Mouse (Mus musculus): ENCODE results near the gene Eif2d. TPM values are rescaled to one million over a fixed set of nuclear protein-coding genes. Genes with fewer than 3 reads are reported as not detected.

Eif2d gene
- total RNA-seq, 2 experiments from 2014 or later: 19.4 to 28.1 TPM

GRCm38 (mm10) chr1:131180386-131180785 lies 27.4 kb downstream of the Eif2d start:
- ATAC-seq (replicated peaks; ENCODE audit: low FRiP score, poor library complexity, severe bottlenecking): no peak

DNA sequence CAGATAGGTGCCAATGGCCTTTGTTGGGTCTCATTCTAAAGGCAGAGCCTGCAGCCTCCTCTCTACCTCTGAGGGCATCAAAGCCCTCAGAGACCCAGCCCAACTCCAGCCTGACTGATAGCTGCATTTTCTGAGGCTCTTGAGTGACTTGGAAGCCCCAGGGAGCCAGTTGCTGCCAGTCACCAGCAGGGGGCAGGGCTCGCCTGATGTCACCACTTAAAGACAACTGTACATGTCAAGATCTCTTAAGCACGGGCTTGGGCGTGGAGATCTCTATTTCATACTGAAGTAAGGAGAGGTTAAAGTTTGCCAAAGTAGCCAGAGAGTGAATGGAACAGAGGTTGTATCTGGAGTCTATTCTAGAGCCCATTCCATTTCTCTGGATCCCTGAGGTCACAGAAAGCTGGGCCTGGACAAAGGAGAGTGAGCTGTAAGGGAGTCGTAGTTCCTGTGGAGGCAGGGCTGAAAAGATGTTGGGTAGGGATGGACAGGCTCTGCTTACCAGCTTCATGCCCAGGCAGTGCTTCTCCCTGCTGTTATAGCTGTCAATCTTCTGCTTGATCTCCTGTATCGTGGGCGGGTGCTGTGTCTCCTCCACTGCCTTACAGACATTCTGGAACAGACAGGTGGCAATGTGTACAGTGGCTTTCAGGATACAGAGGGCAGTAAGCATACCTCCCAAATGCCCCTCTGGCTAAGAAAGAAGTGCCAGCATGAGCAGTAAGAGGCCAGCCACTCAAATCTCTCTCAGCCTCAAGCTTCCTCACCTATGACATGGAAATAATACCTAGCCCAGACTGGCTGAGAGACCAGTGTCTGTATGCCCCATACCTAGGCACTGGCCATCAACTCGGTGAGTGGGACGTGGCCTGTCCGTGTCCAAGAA lies 28.9 kb downstream of the Eif2d start:
- peak; percentile 70 for ATAC-seq (replicated peaks; ENCODE audit: low FRiP score, poor library complexity, severe bottlenecking)

DNA sequence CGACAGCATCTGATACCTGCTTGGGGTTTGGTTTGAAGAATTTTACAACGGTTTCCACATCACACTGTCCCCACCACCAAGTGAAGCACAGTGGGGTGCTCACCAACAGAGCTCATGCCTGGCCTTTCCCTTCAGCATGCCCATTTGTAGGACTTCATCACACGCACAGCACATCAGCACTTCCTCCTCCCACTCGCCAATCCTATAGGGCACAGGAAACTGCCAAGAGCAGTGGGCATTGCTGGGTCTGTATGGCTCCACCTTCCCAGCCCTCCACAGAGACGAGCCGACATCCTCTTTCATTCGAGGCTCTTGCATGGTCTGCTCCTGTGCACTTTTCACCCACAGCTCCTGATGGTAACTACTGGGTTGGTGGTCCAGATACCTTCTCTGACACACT lies 30.2 kb downstream of the Eif2d start:
- no peak for ATAC-seq (replicated peaks; ENCODE audit: low FRiP score, poor library complexity, severe bottlenecking)

DNA sequence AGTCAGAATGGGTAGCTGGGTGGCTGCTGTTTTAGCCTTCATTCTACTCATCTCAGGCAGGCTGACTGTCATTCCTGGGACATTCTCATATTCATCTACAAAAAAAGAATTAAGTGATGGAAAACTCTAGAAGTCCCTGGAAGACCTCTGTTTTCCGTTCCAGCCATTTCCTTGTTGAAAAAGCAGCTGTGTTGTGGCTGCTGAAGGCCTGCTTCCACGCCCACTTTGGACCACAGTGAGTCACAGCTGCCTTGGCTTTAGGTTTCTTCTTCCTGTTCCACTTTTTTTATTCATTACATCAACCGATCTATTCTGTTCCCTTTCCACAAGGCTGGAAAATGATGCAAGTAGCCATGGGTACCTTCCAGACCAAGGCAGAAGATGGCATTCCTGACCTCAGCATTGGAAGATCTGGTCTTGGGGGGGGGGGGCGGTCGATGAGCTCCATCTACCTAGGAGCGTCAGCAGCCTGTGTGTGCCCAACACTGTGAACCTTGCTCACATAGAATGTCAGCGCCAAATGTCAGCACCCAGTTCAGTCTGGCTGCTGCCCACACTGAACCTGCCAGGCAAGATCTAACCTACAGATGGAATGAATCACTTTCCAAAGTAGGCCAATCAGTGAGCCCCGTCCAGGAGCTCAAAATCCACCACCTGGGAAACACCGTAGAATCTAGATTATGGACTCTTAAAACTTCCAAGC lies 31.4 kb downstream of the Eif2d start:
- ATAC-seq (replicated peaks; ENCODE audit: low FRiP score, poor library complexity, severe bottlenecking): no peak

- no peak for ATAC-seq (replicated peaks; ENCODE audit: low FRiP score, poor library complexity, severe bottlenecking)
Observed at GRCm38 (mm10) chr1:131184956-131185660, 32.1 kb downstream of the Eif2d start.

DNA sequence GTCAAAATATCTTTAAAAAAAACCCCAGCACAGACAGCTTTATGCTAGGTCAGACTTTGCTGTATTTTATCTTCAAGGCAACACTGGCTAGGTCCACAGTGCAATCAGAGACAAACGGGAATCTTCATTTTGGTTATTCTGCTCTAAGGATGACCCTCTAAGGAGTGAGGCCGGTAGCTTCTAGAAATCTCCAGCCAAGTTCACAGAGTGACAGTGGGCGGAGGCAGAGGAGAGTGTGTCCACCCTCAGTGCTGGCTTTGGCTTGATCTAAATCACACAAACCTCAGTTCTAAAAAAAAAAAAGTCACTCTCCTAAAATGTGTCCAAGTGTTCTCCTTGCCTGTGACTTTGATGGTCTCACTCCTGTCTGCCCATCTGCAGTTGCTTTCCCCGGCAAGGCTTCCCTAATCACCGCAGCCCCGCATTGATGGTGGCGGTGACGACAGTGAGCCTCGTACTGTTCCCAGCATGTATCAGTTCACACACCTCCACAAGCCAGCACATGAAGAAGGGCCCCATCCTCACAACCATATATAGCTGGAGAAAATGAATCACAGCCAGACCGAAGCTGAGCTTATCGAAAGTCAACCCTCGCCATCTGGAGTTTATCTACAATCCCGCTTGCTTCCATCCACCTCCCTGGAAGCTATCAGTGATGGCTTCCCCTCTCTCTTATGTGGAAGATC lies 33.0 kb downstream of the Eif2d start:
- ATAC-seq (replicated peaks; ENCODE audit: low FRiP score, poor library complexity, severe bottlenecking): no peak

DNA sequence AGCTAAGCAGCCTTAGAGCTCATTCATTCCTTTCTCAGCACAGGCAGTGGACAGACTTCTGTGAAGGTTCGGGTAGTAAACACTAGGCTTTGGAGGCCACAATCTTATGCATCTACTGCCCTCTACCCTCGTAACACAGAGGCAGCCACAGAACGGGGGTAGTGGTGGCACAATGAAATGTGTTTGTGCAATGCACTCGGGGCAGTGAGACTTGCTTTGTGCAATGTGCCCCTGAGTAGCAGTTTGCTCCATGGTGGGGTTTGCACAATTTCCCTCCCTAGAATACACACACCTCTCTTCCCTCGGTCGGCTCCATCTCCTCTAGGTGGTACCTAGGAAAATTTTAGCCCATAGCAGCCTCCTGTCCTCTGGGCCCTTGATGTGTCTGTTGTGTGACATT lies 34.0 kb downstream of the Eif2d start:
- ATAC-seq (replicated peaks; ENCODE audit: low FRiP score, poor library complexity, severe bottlenecking): no peak

DNA sequence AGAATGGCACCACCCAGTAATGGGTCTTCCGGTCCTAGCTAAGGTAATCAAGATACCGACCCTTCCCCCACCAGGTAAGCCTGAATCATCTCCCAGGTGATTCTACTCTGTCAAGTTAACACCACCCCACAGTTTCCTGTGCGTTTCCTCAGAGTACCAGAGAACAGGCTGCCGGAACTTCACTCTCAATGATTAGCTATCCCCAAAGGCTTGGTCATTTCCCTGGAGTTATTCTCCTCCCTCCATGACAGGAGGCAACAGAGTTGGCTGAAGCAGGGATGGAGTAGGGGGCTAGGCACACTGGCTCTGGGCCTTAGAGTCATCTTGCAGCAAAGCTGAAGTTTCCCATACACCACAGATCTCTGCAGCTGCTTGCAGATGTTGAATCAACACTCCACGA lies 34.9 kb downstream of the Eif2d start:
- ATAC-seq (replicated peaks; ENCODE audit: low FRiP score, poor library complexity, severe bottlenecking): no peak

GRCm38 (mm10) chr1:131188655-131189054 lies 35.7 kb downstream of the Eif2d start:
- no peak for ATAC-seq (replicated peaks; ENCODE audit: low FRiP score, poor library complexity, severe bottlenecking)

DNA sequence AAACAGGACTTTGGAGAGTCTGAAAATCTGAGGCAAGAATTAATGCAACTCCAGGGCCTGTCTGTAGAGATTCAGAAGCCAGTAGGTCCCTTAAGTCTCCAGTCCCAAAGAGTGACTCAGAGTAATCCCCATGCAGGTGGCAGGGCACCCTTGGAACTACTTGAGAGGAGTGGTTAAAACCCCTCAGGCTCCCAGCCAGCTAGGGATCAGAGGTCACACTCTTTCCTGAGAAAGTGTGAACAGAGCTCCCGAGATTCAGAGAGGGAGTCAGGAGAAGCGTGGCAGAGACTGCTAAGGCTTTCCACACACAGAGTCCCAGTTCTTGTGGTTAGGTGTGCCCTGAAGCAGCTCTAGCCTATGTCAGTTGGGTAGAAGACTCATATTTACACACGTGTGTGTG lies 40.8 kb downstream of the Eif2d start:
- no peak for ATAC-seq (replicated peaks; ENCODE audit: low FRiP score, poor library complexity, severe bottlenecking)

- ATAC-seq (replicated peaks; ENCODE audit: low FRiP score, poor library complexity, severe bottlenecking): no peak
Observed at GRCm38 (mm10) chr1:131195653-131196052, 42.7 kb downstream of the Eif2d start.

- no peak for ATAC-seq (replicated peaks; ENCODE audit: low FRiP score, poor library complexity, severe bottlenecking)
Observed at GRCm38 (mm10) chr1:131196107-131196506, 43.1 kb downstream of the Eif2d start.

- no peak for ATAC-seq (replicated peaks; ENCODE audit: low FRiP score, poor library complexity, severe bottlenecking)
Observed at GRCm38 (mm10) chr1:131198417-131198960, 45.5 kb downstream of the Eif2d start.

DNA sequence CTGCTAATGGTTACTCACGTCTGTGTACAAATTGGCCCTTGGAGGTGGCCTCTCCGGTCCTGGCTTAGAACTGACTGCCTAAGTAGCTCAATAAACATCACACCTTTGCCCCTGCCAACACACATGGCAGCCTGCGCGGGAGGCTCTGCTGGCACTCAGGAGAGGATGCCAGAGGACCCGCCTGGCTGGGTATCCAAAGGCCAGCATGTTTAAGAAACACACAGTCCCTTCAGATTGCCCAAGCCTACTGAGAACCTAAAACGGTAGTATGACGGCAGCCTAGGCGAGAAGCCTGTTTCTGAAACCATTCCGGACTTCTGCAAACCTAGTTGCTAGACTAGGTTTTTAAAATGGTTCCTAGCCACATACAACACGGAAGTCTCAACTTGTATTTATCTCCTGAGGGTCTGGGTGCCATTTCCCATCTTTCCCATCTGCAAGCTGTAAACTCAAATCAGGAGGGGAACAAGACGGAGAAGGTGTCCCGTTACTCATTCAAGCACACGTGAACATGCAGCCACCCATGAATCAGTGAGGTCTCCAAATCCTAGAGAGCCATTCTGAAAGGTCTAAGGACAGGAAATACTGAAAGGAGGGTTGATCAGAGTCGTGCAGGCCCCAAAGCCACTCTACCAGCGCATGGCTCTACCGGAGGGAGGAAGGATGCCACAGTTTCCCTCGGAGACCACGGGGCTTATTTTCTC lies 46.3 kb downstream of the Eif2d start:
- no peak for ATAC-seq (replicated peaks; ENCODE audit: low FRiP score, poor library complexity, severe bottlenecking)

GRCm38 (mm10) chr1:131199976-131200375 lies 47.0 kb downstream of the Eif2d start:
- no peak for ATAC-seq (replicated peaks; ENCODE audit: low FRiP score, poor library complexity, severe bottlenecking)

DNA sequence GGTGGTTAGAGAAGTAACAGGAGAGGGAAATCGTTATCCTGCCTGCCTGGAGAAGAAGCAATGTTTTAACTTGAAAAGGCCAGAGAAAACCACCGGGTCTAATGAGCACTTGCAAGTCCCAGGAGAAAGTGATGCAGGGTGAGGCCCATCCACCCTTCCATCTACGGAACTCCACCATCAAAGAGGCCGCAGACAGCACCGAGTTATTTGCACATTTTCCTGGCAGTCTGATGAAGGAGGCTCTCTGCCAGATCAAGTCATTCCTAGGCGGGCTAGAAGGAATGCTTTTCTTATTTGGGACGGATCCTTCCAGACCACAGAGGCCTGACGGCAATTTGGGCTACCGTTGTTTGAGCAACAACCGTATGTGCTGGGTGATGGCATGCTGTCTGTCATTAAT lies 47.6 kb downstream of the Eif2d start:
- no peak for ATAC-seq (replicated peaks; ENCODE audit: low FRiP score, poor library complexity, severe bottlenecking)

DNA sequence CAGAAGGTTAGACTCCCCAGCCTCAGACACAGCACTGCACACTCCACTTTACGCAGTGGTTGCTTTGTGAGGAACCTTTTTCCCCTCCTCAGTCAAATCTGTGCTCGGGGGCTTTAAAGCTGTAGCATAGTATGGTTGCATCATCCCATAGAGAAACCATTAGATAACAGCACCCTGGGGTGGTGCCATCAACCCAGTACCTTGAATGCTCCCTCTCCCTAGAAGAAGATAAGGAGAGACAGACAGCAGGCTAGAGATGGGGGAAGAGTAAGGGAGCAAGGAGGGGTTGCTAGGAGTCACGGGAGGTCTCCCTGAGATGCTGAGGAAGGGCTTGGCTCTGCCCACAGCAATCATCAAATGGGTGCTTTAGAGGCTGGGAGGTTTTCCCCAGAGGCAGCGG lies 48.4 kb downstream of the Eif2d start:
- ATAC-seq (replicated peaks; ENCODE audit: low FRiP score, poor library complexity, severe bottlenecking): no peak

- no peak for ATAC-seq (replicated peaks; ENCODE audit: low FRiP score, poor library complexity, severe bottlenecking)
Observed at GRCm38 (mm10) chr1:131204461-131204860, 51.5 kb downstream of the Eif2d start.

- ATAC-seq (replicated peaks; ENCODE audit: low FRiP score, poor library complexity, severe bottlenecking): no peak
Observed at GRCm38 (mm10) chr1:131206342-131206741, 53.4 kb downstream of the Eif2d start.

Data from erythroid progenitor cell, adult 5-6 weeks (primary cell).